Mouse (Mus musculus): ENCODE data around the gene Chia1. TPM values are rescaled to one million over a fixed set of nuclear protein-coding genes. Genes with fewer than 3 reads are reported as not detected.
"Not testable (repeated sequence)": the region's sequence is repeated elsewhere in the genome, so short reads cannot be mapped to it uniquely, and the experiment has no call there.

Gene Chia1
- polyA plus RNA-seq, 1 experiment from 2014 or later, result 0.92 TPM

DNA sequence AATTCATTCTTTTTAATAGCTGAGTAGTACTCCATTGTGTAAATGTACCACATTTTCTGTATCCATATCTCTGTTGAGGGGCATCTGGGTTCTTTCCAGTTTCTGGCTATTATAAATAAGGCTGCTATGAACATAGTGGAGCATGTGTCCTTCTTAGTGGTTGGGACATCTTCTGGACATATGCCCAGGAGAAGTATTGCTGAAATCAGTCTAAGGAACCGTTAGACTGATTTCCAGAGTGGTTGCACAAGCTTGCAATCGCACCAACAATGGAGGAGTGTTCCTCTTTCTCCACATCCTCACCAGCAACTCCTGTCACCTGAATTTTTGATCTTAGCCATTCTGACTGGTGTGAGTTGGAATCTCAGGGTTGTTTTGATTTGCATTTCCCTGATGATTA lies 59.5 kb downstream of the Chia1 start:
- not testable (repeated sequence) for H3K27ac ChIP-seq (replicated peaks); H3K4me3 ChIP-seq; ATAC-seq (ENCODE audit: low FRiP score, low read depth); H3K27me3 ChIP-seq; H3K4me2 ChIP-seq; H3K36me3 ChIP-seq; H3K9me3 ChIP-seq; H3K9ac ChIP-seq; H3K4me1 ChIP-seq (replicated peaks)
- WGBS, result 74% methylated on average over 2 of the region's 2 CpGs

DNA sequence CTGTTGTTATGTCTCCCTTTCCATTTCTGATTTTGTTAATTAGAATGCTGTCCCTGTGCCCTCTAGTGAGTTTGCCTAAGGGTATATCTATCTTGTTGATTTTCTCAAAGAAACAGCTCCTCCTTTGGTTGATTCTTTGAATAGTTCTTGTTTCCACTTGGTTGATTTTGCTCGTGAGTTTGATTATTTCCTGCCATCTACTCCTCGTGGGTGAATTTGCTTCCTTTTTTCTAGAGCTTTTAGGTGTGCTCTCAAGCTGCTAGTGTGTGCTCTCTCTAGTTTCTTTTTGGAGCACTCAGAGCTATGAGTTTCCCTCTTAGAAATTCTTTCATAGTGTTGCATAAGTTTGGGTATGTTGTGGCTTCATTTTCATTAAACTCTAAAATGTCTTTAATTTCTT lies 61.9 kb downstream of the Chia1 start:
- not testable (repeated sequence) for H3K4me1 ChIP-seq (replicated peaks); H3K4me3 ChIP-seq; ATAC-seq (ENCODE audit: low FRiP score, low read depth); H3K27me3 ChIP-seq; H3K4me2 ChIP-seq; H3K9ac ChIP-seq; H3K9me3 ChIP-seq; H3K36me3 ChIP-seq; H3K27ac ChIP-seq (replicated peaks)
- 60% methylated on average over 2 of the region's 2 CpGs for WGBS

DNA sequence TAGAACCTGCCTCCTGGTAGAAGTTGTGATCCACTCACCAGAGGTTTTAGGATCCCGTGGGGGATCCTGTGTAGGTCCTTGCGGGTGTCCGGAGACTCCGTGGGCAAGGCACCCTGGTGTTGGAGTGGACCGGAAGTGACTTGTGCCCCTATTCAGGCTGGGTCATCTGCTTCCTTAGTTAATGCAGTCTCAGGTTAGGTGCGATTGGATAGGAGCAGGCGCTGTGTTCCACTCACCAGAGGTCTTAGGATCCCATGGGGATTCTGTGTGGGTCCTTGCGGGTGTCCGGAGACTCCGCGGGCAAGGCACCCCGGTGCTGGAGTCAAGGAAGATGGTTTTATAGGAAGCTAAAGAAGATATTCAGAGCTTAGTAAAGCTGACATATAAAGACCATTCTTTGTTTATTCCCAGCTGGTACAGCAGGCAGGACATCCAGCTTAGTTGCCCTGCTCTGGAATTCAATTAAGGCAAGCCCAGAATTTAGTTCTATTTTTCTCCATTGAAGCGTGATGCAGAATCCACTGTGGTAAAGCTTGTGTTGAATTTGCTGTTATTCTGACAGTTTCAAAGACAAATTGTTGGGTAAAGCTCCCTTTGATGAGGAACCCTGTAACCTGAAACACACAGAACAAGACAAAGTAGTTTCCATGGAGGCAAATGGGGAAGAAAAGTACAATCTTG lies 64.6 kb downstream of the Chia1 start:
- H3K27me3 ChIP-seq, result no peaks in the 10 kb centered on the region
- 0 out of 2 replicates have a peak, but pooled peaks cover 2% of the 10 kb centered on the region for H3K9me3 ChIP-seq
- no peaks in the 10 kb centered on the region for H3K4me1 ChIP-seq (replicated peaks)
- no peak overlapping the region for H3K9ac ChIP-seq
- 86% methylated on average over 13 of the region's 13 CpGs for WGBS
- no peak for ATAC-seq (ENCODE audit: low FRiP score, low read depth)
- H3K36me3 ChIP-seq, result no peaks in the 10 kb centered on the region
- H3K27ac ChIP-seq (replicated peaks), result no peak overlapping the region
- no peak overlapping the region for H3K4me3 ChIP-seq
- no peak overlapping the region for H3K4me2 ChIP-seq

Other genes starting within 250 kb of the Chia1 start
- gene Adora3, start 242.4 kb upstream of the Chia1 start, polyA plus RNA-seq (2015; fragmentation: Nextera tagmentation; extraction: Ambion mirVana), result 0.18 and 0.21 TPM in 2 replicates
- 0.20 TPM in 1 of 2 replicates, not detected in the other for gene Tmigd3, start 242.3 kb upstream of the Chia1 start, polyA plus RNA-seq (2015; fragmentation: Nextera tagmentation; extraction: Ambion mirVana)
- gene I830077J02Rik, start 180.6 kb upstream of the Chia1 start, polyA plus RNA-seq (2015; fragmentation: Nextera tagmentation; extraction: Ambion mirVana), result 0.17 and 0.25 TPM in 2 replicates
- 94.0 and 100 TPM in 2 replicates for gene Wdr77, start 153.9 kb upstream of the Chia1 start, polyA plus RNA-seq (2015; fragmentation: Nextera tagmentation; extraction: Ambion mirVana)
- gene Atp5f1, start 153.1 kb upstream of the Chia1 start, polyA plus RNA-seq (2015; fragmentation: Nextera tagmentation; extraction: Ambion mirVana), result 499 and 527 TPM in 2 replicates
- gene Ovgp1, start 139.5 kb upstream of the Chia1 start, polyA plus RNA-seq (2015; fragmentation: Nextera tagmentation; extraction: Ambion mirVana), result 3.7 and 4.2 TPM in 2 replicates
- gene Pifo, start 98.6 kb upstream of the Chia1 start, polyA plus RNA-seq (2015; fragmentation: Nextera tagmentation; extraction: Ambion mirVana), result 6.9 and 7.6 TPM in 2 replicates
- gene Chil5, start 80.4 kb upstream of the Chia1 start, polyA plus RNA-seq (2015; fragmentation: Nextera tagmentation; extraction: Ambion mirVana), result not detected in 2 replicates
- gene Chil3, start 54.3 kb downstream of the Chia1 start, polyA plus RNA-seq (2015; fragmentation: Nextera tagmentation; extraction: Ambion mirVana), result not detected in 2 replicates
- gene Chil4, start 106.3 kb downstream of the Chia1 start, polyA plus RNA-seq (2015; fragmentation: Nextera tagmentation; extraction: Ambion mirVana), result 0.09 TPM in 1 of 2 replicates, not detected in the other